Mouse (Mus musculus) hindbrain, embryonic 16.5 days (tissue): Measurements from ENCODE around the gene Pkp4. TPM values are rescaled to one million over a fixed set of nuclear protein-coding genes. Genes with fewer than 3 reads are reported as not detected.

Experiments used
- ATAC-seq: fragments of 200-750 bp; cut with Nextera tagmentation; 2 replicates; pipeline ENCODE4 v1.8.0; 2017; ENCODE audit warnings: moderate TSS enrichment, moderate library complexity
- H3K27ac ChIP-seq: fragments of 300-500 bp; sonication (generic); 2 replicates; pipeline ENCODE4 v1.5.1; 2014; ENCODE audit warnings: low read depth, mild to moderate bottlenecking, control low read depth, low read length, moderate library complexity
- H3K27me3 ChIP-seq: fragments of 300-500 bp; sonication (generic); replicated peaks from 2 replicates; pipeline ENCODE4 v1.6.1; 2014; ENCODE audit warnings: low read length; ENCODE audit not compliant: control insufficient read depth, insufficient read depth
- H3K36me3 ChIP-seq: fragments of 300-500 bp; sonication (generic); 2 replicates; pipeline ENCODE4 v1.6.1; 2014; ENCODE audit warnings: mild to moderate bottlenecking, low read length, moderate library complexity, mixed read lengths; ENCODE audit not compliant: control insufficient read depth, insufficient read depth
- H3K4me1 ChIP-seq: fragments of 300-500 bp; sonication (generic); 2 replicates; pipeline ENCODE4 v1.6.1; 2014; ENCODE audit warnings: low read depth, low read length; ENCODE audit not compliant: control insufficient read depth, insufficient read depth
- H3K4me2 ChIP-seq: fragments of 300-500 bp; sonication (generic); 2 replicates; pipeline ENCODE4 v1.6.1; 2014; ENCODE audit warnings: mild to moderate bottlenecking, low read length, control low read depth, moderate library complexity
- H3K4me3 ChIP-seq: fragments of 300-500 bp; sonication (generic); 2 replicates; pipeline ENCODE4 v1.5.1; 2014; ENCODE audit warnings: mild to moderate bottlenecking, low read length, control low read depth, moderate library complexity
- H3K9ac ChIP-seq: fragments of 300-500 bp; sonication (generic); 2 replicates; pipeline ENCODE4 v1.6.1; 2014; ENCODE audit warnings: low read depth, mild to moderate bottlenecking, control low read depth, low read length, moderate library complexity
- H3K9me3 ChIP-seq: fragments of 300-500 bp; sonication (generic); 2 replicates; pipeline ENCODE4 v1.6.1; 2014; ENCODE audit warnings: mild to moderate bottlenecking, low read length, moderate library complexity; ENCODE audit not compliant: control insufficient read depth
- WGBS: fragments of 180-500 bp; shearing (Covaris S2); extraction: QIAGEN DNeasy Blood & Tissue Kit; methylation state at CpG from one replicate; pipeline ENCODE4 v1.1.7; 2014; 5-methylcytosine and 5-hydroxymethylcytosine counted together
- polyA plus RNA-seq: library from polyadenylated mRNA; unstranded; fragments of >200 nt; fragmentation: Nextera tagmentation; extraction: Ambion mirVana; gene quantifications from 2 replicates; pipeline ENCODE4 v1.2.1, GENCODE M21; 2015

Pkp4 gene
- polyA plus RNA-seq, 1 experiment from 2014 or later, result 29.2 TPM

- Histone ChIP-seq H3K4me1 (no peaks in the 10 kb centered on the region), H3K36me3 (no peaks in the 10 kb centered on the region), H3K4me2 (no peak overlapping the region), H3K27ac (no peak overlapping the region), H3K4me3 (no peak overlapping the region), H3K9ac (no peak overlapping the region), H3K27me3 (no peaks in the 10 kb centered on the region), H3K9me3 (no peaks in the 10 kb centered on the region)
- WGBS, result 87% methylated on average over 3 of the region's 3 CpGs
- ATAC-seq, result no peak
These were observed 66.4 kb downstream of the Pkp4 start for GRCm38 (mm10) chr2:59227011-59227410.

GRCm38 (mm10) chr2:59227508-59228263 lies 67.0 kb downstream of the Pkp4 start:
- Histone ChIP-seq H3K27me3 (no peaks in the 10 kb centered on the region), H3K4me1 (no peaks in the 10 kb centered on the region), H3K36me3 (no peaks in the 10 kb centered on the region), H3K4me2 (no peak overlapping the region), H3K4me3 (no peak overlapping the region), H3K27ac (no peak overlapping the region), H3K9ac (no peak overlapping the region), H3K9me3 (no peaks in the 10 kb centered on the region)
- 87% methylated on average over 8 of the region's 8 CpGs for WGBS
- no peak for ATAC-seq

- 78% methylated on average over 11 of the region's 11 CpGs for WGBS
- no peak overlapping the region for H3K27ac ChIP-seq
- H3K4me2 ChIP-seq, result no peak overlapping the region
- H3K27me3 ChIP-seq, result no peaks in the 10 kb centered on the region
- no peak overlapping the region for H3K9ac ChIP-seq
- no peaks in the 10 kb centered on the region for H3K9me3 ChIP-seq
- peak; percentile 74 for ATAC-seq
- H3K36me3 ChIP-seq, result no peaks in the 10 kb centered on the region
- H3K4me1 ChIP-seq, result no peaks in the 10 kb centered on the region
- H3K4me3 ChIP-seq, result no peak overlapping the region
These were observed 68.7 kb downstream of the Pkp4 start for GRCm38 (mm10) chr2:59229250-59229895.

GRCm38 (mm10) chr2:59230656-59231055 lies 70.0 kb downstream of the Pkp4 start:
- H3K4me2 ChIP-seq, result no peak overlapping the region
- no peak overlapping the region for H3K9ac ChIP-seq
- H3K27ac ChIP-seq, result no peak overlapping the region
- WGBS, result 41% methylated on average over 9 of the region's 9 CpGs
- ATAC-seq, result no peak
- H3K36me3 ChIP-seq, result no peaks in the 10 kb centered on the region
- no peak overlapping the region for H3K4me3 ChIP-seq
- H3K9me3 ChIP-seq, result no peaks in the 10 kb centered on the region
- H3K4me1 ChIP-seq, result no peaks in the 10 kb centered on the region
- H3K27me3 ChIP-seq, result no peaks in the 10 kb centered on the region

- Histone ChIP-seq H3K27ac (no peak overlapping the region), H3K4me1 (no peaks in the 10 kb centered on the region), H3K27me3 (no peaks in the 10 kb centered on the region), H3K36me3 (no peaks in the 10 kb centered on the region), H3K9ac (no peak overlapping the region), H3K4me3 (no peak overlapping the region), H3K4me2 (no peak overlapping the region), H3K9me3 (no peaks in the 10 kb centered on the region)
- ATAC-seq, result no peak
- 96% methylated on average over 5 of the region's 5 CpGs for WGBS
These were observed 70.9 kb downstream of the Pkp4 start for GRCm38 (mm10) chr2:59231514-59231913.

- Histone ChIP-seq H3K4me1 (no peaks in the 10 kb centered on the region), H3K9me3 (no peaks in the 10 kb centered on the region), H3K36me3 (no peaks in the 10 kb centered on the region), H3K4me2 (no peak overlapping the region), H3K4me3 (no peak overlapping the region), H3K9ac (no peak overlapping the region), H3K27ac (no peak overlapping the region), H3K27me3 (no peaks in the 10 kb centered on the region)
- no peak for ATAC-seq
- WGBS, result 89% methylated on average over 13 of the region's 13 CpGs
These were observed 72.8 kb downstream of the Pkp4 start for GRCm38 (mm10) chr2:59233294-59233923.

GRCm38 (mm10) chr2:59233936-59234335 lies 73.3 kb downstream of the Pkp4 start:
- no peak for ATAC-seq
- Histone ChIP-seq H3K4me1 (no peaks in the 10 kb centered on the region), H3K9me3 (no peaks in the 10 kb centered on the region)

GRCm38 (mm10) chr2:59234537-59234936 lies 73.9 kb downstream of the Pkp4 start:
- no peaks in the 10 kb centered on the region for H3K9me3 ChIP-seq
- no peak for ATAC-seq
- no peaks in the 10 kb centered on the region for H3K27me3 ChIP-seq
- H3K4me2 ChIP-seq, result no peak overlapping the region
- no peaks in the 10 kb centered on the region for H3K36me3 ChIP-seq
- no peak overlapping the region for H3K9ac ChIP-seq
- no peak overlapping the region for H3K27ac ChIP-seq
- H3K4me3 ChIP-seq, result no peak overlapping the region
- no peaks in the 10 kb centered on the region for H3K4me1 ChIP-seq
- WGBS, result 95% methylated on average over 5 of the region's 5 CpGs

More at GRCm38 (mm10) chr2:59233936-59234335, 73.3 kb downstream of the Pkp4 start:
- H3K27me3 ChIP-seq, result no peaks in the 10 kb centered on the region
- no peak overlapping the region for H3K4me2 ChIP-seq
- H3K4me3 ChIP-seq, result no peak overlapping the region
- H3K36me3 ChIP-seq, result no peaks in the 10 kb centered on the region
- 92% methylated on average over 5 of the region's 5 CpGs for WGBS
- no peak overlapping the region for H3K27ac ChIP-seq
- H3K9ac ChIP-seq, result no peak overlapping the region

- Histone ChIP-seq H3K27me3 (no peaks in the 10 kb centered on the region), H3K27ac (no peak overlapping the region), H3K4me1 (no peaks in the 10 kb centered on the region), H3K9me3 (no peaks in the 10 kb centered on the region), H3K9ac (no peak overlapping the region), H3K4me2 (no peak overlapping the region), H3K36me3 (no peaks in the 10 kb centered on the region), H3K4me3 (no peak overlapping the region)
- WGBS, result 88% methylated on average over 10 of the region's 10 CpGs
- ATAC-seq, result no peak
These were observed 79.3 kb downstream of the Pkp4 start for GRCm38 (mm10) chr2:59239841-59240395.
